Comparison of ENCODE assay signal across 8 mouse cellular contexts in the genomic region with DNA sequence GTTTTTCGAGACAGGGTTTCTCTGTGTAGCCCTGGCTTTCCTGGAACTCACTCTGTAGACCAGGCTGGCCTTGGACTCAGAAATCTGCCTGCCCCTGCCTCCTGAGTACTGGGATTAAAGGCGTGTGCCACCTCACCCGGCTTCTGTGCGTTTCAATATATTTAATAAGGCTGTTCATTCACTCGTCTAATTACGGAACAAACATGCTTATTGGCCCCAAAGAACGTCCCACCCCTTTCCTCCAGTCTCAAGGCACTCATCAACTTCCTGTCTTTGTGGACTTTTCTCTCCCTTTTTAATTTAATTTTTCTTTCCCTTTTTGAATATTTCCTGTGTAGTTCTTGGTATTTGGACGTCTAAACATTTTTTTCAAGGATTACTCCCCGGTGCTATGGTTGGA. TPM values are rescaled to one million over a fixed set of nuclear protein-coding genes. Genes with fewer than 3 reads are reported as not detected.
A peak's percentile ranks its signal among the peaks of the same experiment; 100 is the strongest.
DNase-seq lines count a peak whose midpoint lies in the region; ATAC-seq lines count a peak whose summit lies in the region.

No protein-coding gene starts in this region.

- peaks cover 40% of the 10 kb centered on the region for H3K4me1 ChIP-seq in erythroblast, embryonic 14.5 days (ENCODE audit: control insufficient read depth)
- peaks cover 45% of the 10 kb centered on the region for H3K4me1 ChIP-seq in liver, embryonic 12.5 days
- H3K4me1 ChIP-seq in stomach, embryonic 14.5 days (ENCODE audit: control insufficient read depth, insufficient read depth, low read length), result peaks cover 22% of the 10 kb centered on the region; the same call in 1 of the 2 replicates

- H3K4me2 ChIP-seq in liver, embryonic 12.5 days, result peak overlapping the region; percentile 97
- H3K4me2 ChIP-seq in stomach, embryonic 14.5 days (replicated peaks; ENCODE audit: low read depth, low read length), result peak overlapping the region; percentile 75

- DNase-seq in T-cell, adult 2 months (ENCODE audit: low spot score), result peak; percentile 57
- DNase-seq in heart, postnatal 4 days, result peak; percentile 5
- no peak for DNase-seq in urinary bladder, postnatal 25 days (ENCODE audit: low spot score)

- peaks cover 12% of the 10 kb centered on the region for H3K27me3 ChIP-seq in erythroblast, embryonic 14.5 days (ENCODE audit: control insufficient read depth)
- peaks cover 11% of the 10 kb centered on the region for H3K27me3 ChIP-seq in liver, embryonic 12.5 days (replicated peaks)
- no peaks in the 10 kb centered on the region for H3K27me3 ChIP-seq in stomach, embryonic 14.5 days (ENCODE audit: control insufficient read depth, insufficient read depth, low read length)

- ATAC-seq in erythroblast, adult 5-6 weeks (replicated peaks; ENCODE audit: low FRiP score, poor library complexity, severe bottlenecking), result no peak
- ATAC-seq in liver, embryonic 12.5 days, result no peak
- ATAC-seq in stomach, embryonic 14.5 days (ENCODE audit: insufficient number of reproducible peaks, insufficient read depth, low FRiP score, low read depth), result no peak
- ATAC-seq in erythroid progenitor cell, adult 5-6 weeks (replicated peaks; ENCODE audit: low FRiP score, poor library complexity, severe bottlenecking), result no peak

- peak overlapping the region; percentile 86 for H3K27ac ChIP-seq in liver, embryonic 12.5 days
- H3K27ac ChIP-seq in stomach, embryonic 14.5 days (ENCODE audit: low read length), result peak overlapping the region; percentile 66; the same call in 1 of the 2 replicates

- peak overlapping the region; percentile 85 for H3K4me3 ChIP-seq in erythroblast, embryonic 14.5 days (replicated peaks)
- peak overlapping the region; percentile 80 for H3K4me3 ChIP-seq in liver, embryonic 12.5 days
- H3K4me3 ChIP-seq in stomach, embryonic 14.5 days (ENCODE audit: low read depth, low read length), result peak overlapping the region; percentile 90

- H3K9me3 ChIP-seq in erythroblast, embryonic 14.5 days (ENCODE audit: control insufficient read depth, low read length), result no peaks in the 10 kb centered on the region
- H3K9me3 ChIP-seq in liver, embryonic 12.5 days (replicated peaks), result no peaks in the 10 kb centered on the region
- H3K9me3 ChIP-seq in stomach, embryonic 14.5 days (ENCODE audit: control insufficient read depth, low read depth, low read length), result no peaks in the 10 kb centered on the region

- WGBS in liver, embryonic 12.5 days (ENCODE audit: insufficient replicate concordance), result 17% methylated on average over 9 of the region's 9 CpGs
- WGBS in stomach, embryonic 14.5 days, result 32% methylated on average over 9 of the region's 9 CpGs

- peak overlapping the region; percentile 90 for H3K9ac ChIP-seq in liver, embryonic 12.5 days
- H3K9ac ChIP-seq in stomach, embryonic 14.5 days (replicated peaks; ENCODE audit: low read depth, low read length), result no peak overlapping the region

- H3K36me3 ChIP-seq in erythroblast, embryonic 14.5 days (ENCODE audit: control insufficient read depth), result no peaks in the 10 kb centered on the region
- no peaks in the 10 kb centered on the region for H3K36me3 ChIP-seq in liver, embryonic 12.5 days
- no peaks in the 10 kb centered on the region for H3K36me3 ChIP-seq in stomach, embryonic 14.5 days (ENCODE audit: control insufficient read depth, insufficient read depth, low read length)

RNA-seq across cellular contexts. Expression of a gene that starts 1.2 kb away (rescaled TPM):
- 0.14 and 0.21 TPM in 2 replicates for polyA plus RNA-seq in erythroblast, embryonic 14.5 days (2012)
- total RNA-seq in erythroblast, adult 5-6 weeks (2015; ENCODE audit: low replicate concordance), result 1.5 and 6.1 TPM in 2 replicates
- 3.8 and 16.2 TPM in 2 replicates for total RNA-seq in erythroblast, adult 5-6 weeks (2017; ENCODE audit: low replicate concordance)
- 10 to 100 TPM; 50.1 to 52.6 TPM for total RNA-seq in heart, postnatal 4 days (2021)
- polyA plus RNA-seq in liver, embryonic 12.5 days (2016; fragmentation: Nextera tagmentation; extraction: Ambion mirVana), result 6.0 and 6.5 TPM in 2 replicates
- polyA plus RNA-seq in stomach, embryonic 14.5 days (2014; fragmentation: Nextera tagmentation; extraction: Ambion mirVana), result 27.3 and 35.9 TPM in 2 replicates
- 11.3 and 11.9 TPM in 2 replicates for total RNA-seq in erythroid progenitor cell, adult 5-6 weeks (2015; ENCODE audit: low replicate concordance)
- total RNA-seq in erythroid progenitor cell, adult 5-6 weeks (2017; ENCODE audit: low replicate concordance), result 11.7 and 22.5 TPM in 2 replicates

RNA-seq across cellular contexts. Expression of a gene that starts 14.4 kb away (rescaled TPM):
- polyA plus RNA-seq in erythroblast, embryonic 14.5 days (2012), result 0.09 TPM in 1 of 2 replicates, not detected in the other
- total RNA-seq in erythroblast, adult 5-6 weeks (2015; ENCODE audit: low replicate concordance), result not detected in 2 replicates
- total RNA-seq in erythroblast, adult 5-6 weeks (2017; ENCODE audit: low replicate concordance), result not detected in 2 replicates
- total RNA-seq in heart, postnatal 4 days (2021), result under 1 TPM; 0.27 to 0.38 TPM
- 1.3 and 1.9 TPM in 2 replicates for polyA plus RNA-seq in liver, embryonic 12.5 days (2016; fragmentation: Nextera tagmentation; extraction: Ambion mirVana)
- polyA plus RNA-seq in stomach, embryonic 14.5 days (2014; fragmentation: Nextera tagmentation; extraction: Ambion mirVana), result 3.0 and 3.2 TPM in 2 replicates
- total RNA-seq in erythroid progenitor cell, adult 5-6 weeks (2015; ENCODE audit: low replicate concordance), result 1.1 TPM in 1 of 2 replicates, not detected in the other
- total RNA-seq in erythroid progenitor cell, adult 5-6 weeks (2017; ENCODE audit: low replicate concordance), result not detected in 2 replicates

RNA-seq across cellular contexts. Expression of a gene that starts 20.7 kb away (rescaled TPM):
- polyA plus RNA-seq in erythroblast, embryonic 14.5 days (2012), result 11.3 and 12.7 TPM in 2 replicates
- total RNA-seq in erythroblast, adult 5-6 weeks (2015; ENCODE audit: low replicate concordance), result 11.9 and 13.2 TPM in 2 replicates
- 24.2 and 45.2 TPM in 2 replicates for total RNA-seq in erythroblast, adult 5-6 weeks (2017; ENCODE audit: low replicate concordance)
- total RNA-seq in heart, postnatal 4 days (2021), result 100 to 1,000 TPM in 1 of 2 experiments, 10 to 100 TPM in 1; 97.6 to 106 TPM
- 52.2 and 55.4 TPM in 2 replicates for polyA plus RNA-seq in liver, embryonic 12.5 days (2016; fragmentation: Nextera tagmentation; extraction: Ambion mirVana)
- polyA plus RNA-seq in stomach, embryonic 14.5 days (2014; fragmentation: Nextera tagmentation; extraction: Ambion mirVana), result 87.6 and 97.3 TPM in 2 replicates
- total RNA-seq in erythroid progenitor cell, adult 5-6 weeks (2015; ENCODE audit: low replicate concordance), result 49.0 and 54.1 TPM in 2 replicates
- total RNA-seq in erythroid progenitor cell, adult 5-6 weeks (2017; ENCODE audit: low replicate concordance), result 73.9 and 83.1 TPM in 2 replicates
